Mouse (Mus musculus) embryonic fibroblast, embryonic 13.5 days (primary cell): ENCODE measurements around the gene Hist1h4f.
A peak's percentile ranks its signal among the peaks of the same experiment; 100 is the strongest.

Experiments used
- CTCF ChIP-seq: IDR thresholded peaks from 2 replicates; pipeline ENCODE4 v1.5.1; 2011; ENCODE audit warnings: mild to moderate bottlenecking, control low read depth, low read length, moderate library complexity, borderline replicate concordance; ENCODE audit not compliant: insufficient read depth
- POLR2A ChIP-seq: IDR thresholded peaks from 2 replicates; pipeline ENCODE4 v1.6.1; 2011; ENCODE audit warnings: low read depth, mild to moderate bottlenecking, control low read depth, low read length, moderate library complexity

- TF ChIP-seq CTCF (no peak), POLR2A (peak; percentile 88)
These were observed 33.6 kb upstream of the Hist1h4f start for GRCm38 (mm10) chr13:23585029-23585441.
